Mouse (Mus musculus) erythroblast, embryonic 14.5 days (primary cell): Measurements from ENCODE around the gene Ppp5c.

Source experiments
- GATA1 ChIP-seq: IDR thresholded peaks from 2 replicates; pipeline ENCODE4 v1.6.1; 2012; ENCODE audit warnings: low read length, inconsistent platforms, mixed read lengths
- TAL1 ChIP-seq: IDR thresholded peaks from 3 replicates; pipeline ENCODE4 v1.6.1; 2012; ENCODE audit warnings: low read length, inconsistent platforms, mixed read lengths

DNA sequence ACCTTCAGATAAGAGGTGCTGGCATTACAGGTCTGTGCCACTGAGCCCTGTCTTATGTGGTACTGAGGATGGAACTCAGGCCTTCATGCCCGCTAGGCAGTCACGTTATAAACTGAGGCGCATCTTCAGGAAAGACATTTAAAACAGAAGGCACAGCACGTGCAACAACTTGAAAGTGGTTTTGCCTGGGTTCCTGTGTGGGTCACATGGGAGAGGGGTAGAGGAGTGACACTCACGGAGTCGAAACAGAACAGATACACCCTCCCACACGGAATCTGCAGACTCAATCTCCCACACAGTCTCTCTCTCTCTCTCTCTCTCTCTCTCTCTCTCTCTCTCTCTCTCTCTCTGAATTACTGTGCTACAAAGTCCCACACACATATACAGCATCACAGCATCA lies 2.5 kb upstream of the Ppp5c start:
- TF ChIP-seq GATA1 (no peak), TAL1 (no peak)
